Mouse (Mus musculus): ENCODE measurements at regions not wholly inside any gene's neighbourhood (a gene's known extent, or its start where the extent isn't known, plus 50 kb on each side); places are given as distances from the start of the nearest gene placed in this dataset.

GRCm38 (mm10) chr12:25281438-25281837 lies 184.5 kb upstream of the Id2 start:
- Histone ChIP-seq H3K27ac (replicated peaks) (no peak overlapping the region), H3K9ac (no peak overlapping the region), H3K4me1 (replicated peaks) (no peaks in the 10 kb centered on the region; the same call in 1 of the 2 replicates), H3K4me3 (no peak overlapping the region), H3K9me3 (no peaks in the 10 kb centered on the region), H3K36me3 (no peaks in the 10 kb centered on the region), H3K4me2 (no peak overlapping the region), H3K27me3 (no peaks in the 10 kb centered on the region)
- 78% methylated on average over 1 of the region's 1 CpGs for WGBS
- ATAC-seq (ENCODE audit: low read depth) = no peak

- Histone ChIP-seq H3K36me3 (no peaks in the 10 kb centered on the region), H3K4me1 (replicated peaks) (peaks cover 32% of the 10 kb centered on the region), H3K9ac (no peak overlapping the region), H3K9me3 (no peaks in the 10 kb centered on the region), H3K4me2 (no peak overlapping the region), H3K4me3 (no peak overlapping the region), H3K27me3 (no peaks in the 10 kb centered on the region), H3K27ac (replicated peaks) (no peak overlapping the region)
- no peak for ATAC-seq (ENCODE audit: low read depth)
- WGBS = 71% methylated on average over 6 of the region's 6 CpGs
Measured at GRCm38 (mm10) chr12:25273631-25274305, 176.8 kb upstream of the Id2 start.

- Histone ChIP-seq H3K27ac (replicated peaks) (0 out of 2 replicates have a peak overlapping the region, but pooled peaks have one; percentile 13), H3K4me1 (replicated peaks) (peaks cover 32% of the 10 kb centered on the region), H3K4me3 (no peak overlapping the region), H3K4me2 (no peak overlapping the region), H3K36me3 (no peaks in the 10 kb centered on the region), H3K9ac (no peak overlapping the region), H3K9me3 (no peaks in the 10 kb centered on the region), H3K27me3 (no peaks in the 10 kb centered on the region)
- ATAC-seq (ENCODE audit: low read depth) = peak; percentile 33; the same call in 1 of the 2 replicates
- WGBS = 26% methylated on average over 3 of the region's 3 CpGs
Measured at GRCm38 (mm10) chr12:25272752-25273125, 175.8 kb upstream of the Id2 start.

GRCm38 (mm10) chr12:25272114-25272751 lies 175.3 kb upstream of the Id2 start:
- Histone ChIP-seq H3K4me2 (no peak overlapping the region), H3K27me3 (no peaks in the 10 kb centered on the region), H3K9me3 (no peaks in the 10 kb centered on the region), H3K9ac (no peak overlapping the region), H3K4me1 (replicated peaks) (peaks cover 32% of the 10 kb centered on the region), H3K27ac (replicated peaks) (no peak overlapping the region), H3K36me3 (no peaks in the 10 kb centered on the region), H3K4me3 (no peak overlapping the region)
- peak; percentile 57; the same call in 1 of the 2 replicates for ATAC-seq (ENCODE audit: low read depth)
- WGBS = 19% methylated on average over 6 of the region's 6 CpGs

GRCm38 (mm10) chr12:25269878-25270277 lies 172.9 kb upstream of the Id2 start:
- Histone ChIP-seq H3K27ac (replicated peaks) (no peak overlapping the region), H3K4me1 (replicated peaks) (peaks cover 39% of the 10 kb centered on the region), H3K4me2 (no peak overlapping the region), H3K9ac (no peak overlapping the region), H3K27me3 (no peaks in the 10 kb centered on the region), H3K4me3 (no peak overlapping the region), H3K9me3 (no peaks in the 10 kb centered on the region), H3K36me3 (no peaks in the 10 kb centered on the region)
- no peak for ATAC-seq (ENCODE audit: low read depth)
- WGBS = 84% methylated on average over 3 of the region's 3 CpGs

- no peak overlapping the region for H3K27ac ChIP-seq (replicated peaks)
- 73% methylated on average over 18 of the region's 18 CpGs for WGBS
- ATAC-seq (ENCODE audit: low read depth) = no peak
- no peak overlapping the region for H3K9ac ChIP-seq
- H3K4me2 ChIP-seq = no peak overlapping the region
- H3K36me3 ChIP-seq = no peaks in the 10 kb centered on the region
- no peaks in the 10 kb centered on the region for H3K27me3 ChIP-seq
- no peaks in the 10 kb centered on the region for H3K9me3 ChIP-seq
- H3K4me3 ChIP-seq = no peak overlapping the region
- H3K4me1 ChIP-seq (replicated peaks) = peaks cover 32% of the 10 kb centered on the region
Measured at GRCm38 (mm10) chr12:25268871-25269850, 172.2 kb upstream of the Id2 start.

GRCm38 (mm10) chr12:25268323-25268722 lies 171.4 kb upstream of the Id2 start:
- H3K4me1 ChIP-seq (replicated peaks) = peaks cover 28% of the 10 kb centered on the region
- no peaks in the 10 kb centered on the region for H3K36me3 ChIP-seq
- no peak overlapping the region for H3K4me2 ChIP-seq
- no peaks in the 10 kb centered on the region for H3K9me3 ChIP-seq
- no peak overlapping the region for H3K9ac ChIP-seq
- 63% methylated on average over 7 of the region's 7 CpGs for WGBS
- no peaks in the 10 kb centered on the region for H3K27me3 ChIP-seq
- no peak overlapping the region for H3K4me3 ChIP-seq
- no peak overlapping the region for H3K27ac ChIP-seq (replicated peaks)
- no peak for ATAC-seq (ENCODE audit: low read depth)

- no peak overlapping the region for H3K9ac ChIP-seq
- no peak overlapping the region for H3K4me3 ChIP-seq
- H3K4me1 ChIP-seq (replicated peaks) = peaks cover 21% of the 10 kb centered on the region
- ATAC-seq (ENCODE audit: low read depth) = no peak
- WGBS = 91% methylated on average over 13 of the region's 13 CpGs
- no peaks in the 10 kb centered on the region for H3K9me3 ChIP-seq
- no peak overlapping the region for H3K4me2 ChIP-seq
- H3K27me3 ChIP-seq = no peaks in the 10 kb centered on the region
- no peak overlapping the region for H3K27ac ChIP-seq (replicated peaks)
- no peaks in the 10 kb centered on the region for H3K36me3 ChIP-seq
Measured at GRCm38 (mm10) chr12:25267572-25268115, 170.7 kb upstream of the Id2 start.

- peaks cover 15% of the 10 kb centered on the region for H3K4me1 ChIP-seq (replicated peaks)
- no peaks in the 10 kb centered on the region for H3K36me3 ChIP-seq
- H3K4me2 ChIP-seq = no peak overlapping the region
- H3K9me3 ChIP-seq = no peaks in the 10 kb centered on the region
- H3K9ac ChIP-seq = no peak overlapping the region
- no peak for ATAC-seq (ENCODE audit: low read depth)
- 67% methylated on average over 17 of the region's 17 CpGs for WGBS
- H3K27me3 ChIP-seq = no peaks in the 10 kb centered on the region
- no peak overlapping the region for H3K27ac ChIP-seq (replicated peaks)
- H3K4me3 ChIP-seq = no peak overlapping the region
Measured at GRCm38 (mm10) chr12:25266701-25267571, 170.0 kb upstream of the Id2 start.

GRCm38 (mm10) chr12:25265560-25266525 lies 168.9 kb upstream of the Id2 start:
- ATAC-seq (ENCODE audit: low read depth) = no peak
- H3K4me2 ChIP-seq = no peak overlapping the region
- no peaks in the 10 kb centered on the region for H3K9me3 ChIP-seq
- no peaks in the 10 kb centered on the region for H3K36me3 ChIP-seq
- no peak overlapping the region for H3K9ac ChIP-seq
- no peak overlapping the region for H3K4me3 ChIP-seq
- peaks cover 15% of the 10 kb centered on the region for H3K4me1 ChIP-seq (replicated peaks)
- 47% methylated on average over 11 of the region's 11 CpGs for WGBS
- no peak overlapping the region for H3K27ac ChIP-seq (replicated peaks)
- H3K27me3 ChIP-seq = no peaks in the 10 kb centered on the region
